Mouse (Mus musculus): ENCODE measurements around the gene Sos1. TPM values are rescaled to one million over a fixed set of nuclear protein-coding genes. Genes with fewer than 3 reads are reported as not detected.

The Sos1 gene
- total RNA-seq, 2 experiments from 2014 or later = 15.0 to 15.6 TPM

Other genes with a start within 250 kb of the Sos1 start
- 1 to 10 TPM; 6.9 to 7.4 TPM for gene Morn2, start 190.2 kb downstream of the Sos1 start, total RNA-seq (2021)
- 1 to 10 TPM; 6.4 to 7.7 TPM for gene Dhx57, start 190.0 kb downstream of the Sos1 start, total RNA-seq (2021)
- not detected for gene Arhgef33, start 173.0 kb downstream of the Sos1 start, total RNA-seq (2021)
- not detected for gene Gm10190, start 106.9 kb downstream of the Sos1 start, total RNA-seq (2021)
- under 1 TPM in 1 of 2 experiments, not detected in 1; 0.19 TPM for gene Cdkl4, start 97.4 kb upstream of the Sos1 start, total RNA-seq (2021)
- 10 to 100 TPM; 11.8 to 14.9 TPM for gene Map4k3, start 248.0 kb upstream of the Sos1 start, total RNA-seq (2021)